Mouse (Mus musculus): ENCODE data around the gene Nfyb.

DNA sequence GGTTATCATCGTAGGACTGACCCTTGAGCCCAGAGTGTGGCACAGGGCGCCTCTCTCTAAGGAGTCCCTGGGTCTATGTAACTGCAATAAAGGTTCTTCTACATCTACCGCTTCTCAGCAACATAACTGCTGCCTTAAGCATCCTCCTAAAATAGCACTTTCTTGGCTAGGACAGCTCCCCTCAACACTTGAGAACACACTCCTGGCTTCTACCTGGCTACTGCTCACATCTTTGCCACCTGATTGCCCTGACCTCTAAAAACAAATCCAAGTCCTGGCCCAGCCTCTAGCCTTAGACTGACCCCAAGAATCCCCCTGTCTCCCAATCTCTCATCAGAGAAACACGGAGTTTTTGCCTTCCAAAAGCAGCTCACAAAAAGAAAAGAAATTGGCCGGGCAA is 10.9 kb upstream of the Nfyb start:
- TF ChIP-seq CTCF (IDR thresholded peaks at IDR 0.05; ENCODE audit: borderline replicate concordance, control insufficient read depth, extremely low read depth, insufficient read depth, low read length, poor library complexity) (no peak), POLR2A (IDR thresholded peaks at IDR 0.05; ENCODE audit: control insufficient read depth, extremely low read depth, insufficient read depth, low read length, poor library complexity) (no peak)
